Mouse (Mus musculus): ENCODE results near the gene Slc26a9. TPM values are rescaled to one million over a fixed set of nuclear protein-coding genes. Genes with fewer than 3 reads are reported as not detected.
"Not testable (repeated sequence)": the region's sequence is repeated elsewhere in the genome, so short reads cannot be mapped to it uniquely, and the experiment has no call there.

Slc26a9 gene
- polyA plus RNA-seq, 1 experiment from 2014 or later, result not detected

- Histone ChIP-seq H3K9ac (no peak overlapping the region), H3K36me3 (replicated peaks) (no peaks in the 10 kb centered on the region), H3K4me2 (no peak overlapping the region), H3K27ac (replicated peaks) (no peak overlapping the region), H3K4me3 (replicated peaks) (no peak overlapping the region), H3K27me3 (0 out of 2 replicates have a peak, but pooled peaks cover 3% of the 10 kb centered on the region), H3K4me1 (replicated peaks) (no peaks in the 10 kb centered on the region), H3K9me3 (replicated peaks) (no peaks in the 10 kb centered on the region)
- ATAC-seq (ENCODE audit: insufficient read depth), result no peak
- WGBS (ENCODE audit: insufficient replicate concordance), result 64% methylated on average over 9 of the region's 9 CpGs
Measured at GRCm38 (mm10) chr1:131812631-131813295, 68.9 kb downstream of the Slc26a9 start.

GRCm38 (mm10) chr1:131813731-131814130, 69.9 kb downstream of the Slc26a9 start:
- Histone ChIP-seq H3K27me3 (0 out of 2 replicates have a peak, but pooled peaks cover 5% of the 10 kb centered on the region), H3K27ac (replicated peaks) (no peak overlapping the region), H3K36me3 (replicated peaks) (no peaks in the 10 kb centered on the region), H3K4me1 (replicated peaks) (no peaks in the 10 kb centered on the region), H3K9ac (no peak overlapping the region), H3K9me3 (replicated peaks) (no peaks in the 10 kb centered on the region), H3K4me3 (replicated peaks) (no peak overlapping the region), H3K4me2 (no peak overlapping the region)
- WGBS (ENCODE audit: insufficient replicate concordance), result 67% methylated on average over 4 of the region's 4 CpGs
- ATAC-seq (ENCODE audit: insufficient read depth), result no peak

GRCm38 (mm10) chr1:131814191-131814590, 70.4 kb downstream of the Slc26a9 start:
- WGBS (ENCODE audit: insufficient replicate concordance), result 45% methylated on average over 3 of the region's 3 CpGs
- no peak for ATAC-seq (ENCODE audit: insufficient read depth)
- Histone ChIP-seq H3K4me3 (replicated peaks) (no peak overlapping the region), H3K4me2 (no peak overlapping the region), H3K27ac (replicated peaks) (no peak overlapping the region), H3K9me3 (replicated peaks) (no peaks in the 10 kb centered on the region), H3K4me1 (replicated peaks) (no peaks in the 10 kb centered on the region), H3K27me3 (0 out of 2 replicates have a peak, but pooled peaks cover 5% of the 10 kb centered on the region), H3K9ac (no peak overlapping the region), H3K36me3 (replicated peaks) (no peaks in the 10 kb centered on the region)

GRCm38 (mm10) chr1:131816886-131817285, 73.1 kb downstream of the Slc26a9 start:
- Histone ChIP-seq H3K4me1 (replicated peaks) (no peaks in the 10 kb centered on the region), H3K4me2 (no peak overlapping the region), H3K9me3 (replicated peaks) (no peaks in the 10 kb centered on the region), H3K4me3 (replicated peaks) (no peak overlapping the region), H3K27ac (replicated peaks) (no peak overlapping the region), H3K9ac (no peak overlapping the region), H3K36me3 (replicated peaks) (no peaks in the 10 kb centered on the region), H3K27me3 (0 out of 2 replicates have a peak, but pooled peaks cover 5% of the 10 kb centered on the region)
- no peak for ATAC-seq (ENCODE audit: insufficient read depth)
- WGBS (ENCODE audit: insufficient replicate concordance), result 66% methylated on average over 6 of the region's 6 CpGs

GRCm38 (mm10) chr1:131820353-131820752, 76.5 kb downstream of the Slc26a9 start:
- 67% methylated on average over 9 of the region's 9 CpGs for WGBS (ENCODE audit: insufficient replicate concordance)
- H3K9me3 ChIP-seq (replicated peaks), result not testable (repeated sequence)

GRCm38 (mm10) chr1:131820887-131821328, 77.1 kb downstream of the Slc26a9 start:
- Histone ChIP-seq H3K36me3 (replicated peaks) (no peaks in the 10 kb centered on the region), H3K27me3 (0 out of 2 replicates have a peak, but pooled peaks cover 5% of the 10 kb centered on the region), H3K9ac (no peak overlapping the region), H3K4me1 (replicated peaks) (no peaks in the 10 kb centered on the region), H3K4me2 (no peak overlapping the region), H3K4me3 (replicated peaks) (no peak overlapping the region), H3K27ac (replicated peaks) (no peak overlapping the region), H3K9me3 (replicated peaks) (no peaks in the 10 kb centered on the region)
- ATAC-seq (ENCODE audit: insufficient read depth), result no peak
- WGBS (ENCODE audit: insufficient replicate concordance), result 65% methylated on average over 10 of the region's 10 CpGs

More at GRCm38 (mm10) chr1:131820353-131820752, 76.5 kb downstream of the Slc26a9 start:
- H3K27me3 ChIP-seq; ATAC-seq (ENCODE audit: insufficient read depth); H3K27ac ChIP-seq (replicated peaks); H3K4me1 ChIP-seq (replicated peaks); H3K36me3 ChIP-seq (replicated peaks); H3K9ac ChIP-seq; H3K4me3 ChIP-seq (replicated peaks); H3K4me2 ChIP-seq: not testable (repeated sequence)

Other genes with a start within 250 kb of the Slc26a9 start
- 3.8 and 4.3 TPM in 2 replicates for gene Srgap2, start 216.7 kb upstream of the Slc26a9 start, polyA plus RNA-seq (2015; fragmentation: Nextera tagmentation; extraction: Ambion mirVana)
- gene Fam72a, start 216.1 kb upstream of the Slc26a9 start, polyA plus RNA-seq (2015; fragmentation: Nextera tagmentation; extraction: Ambion mirVana), result 1.3 and 1.5 TPM in 2 replicates
- not detected in 2 replicates for gene Avpr1b, start 144.8 kb upstream of the Slc26a9 start, polyA plus RNA-seq (2015; fragmentation: Nextera tagmentation; extraction: Ambion mirVana)
- gene Ctse, start 105.7 kb upstream of the Slc26a9 start, polyA plus RNA-seq (2015; fragmentation: Nextera tagmentation; extraction: Ambion mirVana), result 25.2 and 29.9 TPM in 2 replicates
- gene Rab7b, start 55.3 kb upstream of the Slc26a9 start, polyA plus RNA-seq (2015; fragmentation: Nextera tagmentation; extraction: Ambion mirVana), result 1.2 TPM in 2 replicates
- gene Pm20d1, start 53.4 kb downstream of the Slc26a9 start, polyA plus RNA-seq (2015; fragmentation: Nextera tagmentation; extraction: Ambion mirVana), result 4.5 and 6.4 TPM in 2 replicates
- gene Slc41a1, start 83.5 kb downstream of the Slc26a9 start, polyA plus RNA-seq (2015; fragmentation: Nextera tagmentation; extraction: Ambion mirVana), result 0.99 and 1.2 TPM in 2 replicates
- gene Rab29, start 123.2 kb downstream of the Slc26a9 start, polyA plus RNA-seq (2015; fragmentation: Nextera tagmentation; extraction: Ambion mirVana), result 9.8 and 10.0 TPM in 2 replicates
- gene Nucks1, start 166.5 kb downstream of the Slc26a9 start, polyA plus RNA-seq (2015; fragmentation: Nextera tagmentation; extraction: Ambion mirVana), result 25.7 and 27.2 TPM in 2 replicates
- gene Slc45a3, start 218.9 kb downstream of the Slc26a9 start, polyA plus RNA-seq (2015; fragmentation: Nextera tagmentation; extraction: Ambion mirVana), result 2.6 and 3.1 TPM in 2 replicates

All from liver, embryonic 15.5 days (tissue).